In genomic region chr4:148040933-148041610, GRCm38 (mm10) we compare ENCODE assay signal across 8 mouse cellular contexts. TPM values are rescaled to one million over a fixed set of nuclear protein-coding genes. Genes with fewer than 3 reads are reported as not detected.
DNase-seq lines count a peak whose midpoint lies in the region; ATAC-seq and TF ChIP-seq lines count a peak whose summit lies in the region.

No protein-coding gene starts in this region.

- no peaks in the 10 kb centered on the region; the same call in 1 of the 2 replicates for H3K79me2 ChIP-seq in liver, adult 2 months (ENCODE audit: control insufficient read depth, insufficient read depth, low read length)
- peaks cover 45% of the 10 kb centered on the region for H3K79me2 ChIP-seq in myocyte (ENCODE audit: control insufficient read depth, insufficient read depth)

- peak overlapping the region; percentile 89 for H3K4me2 ChIP-seq in hindbrain, embryonic 15.5 days
- peak overlapping the region; percentile 94 for H3K4me2 ChIP-seq in myocyte (ENCODE audit: low read depth)

- H3K4me1 ChIP-seq in hindbrain, embryonic 15.5 days (replicated peaks) = peaks cover 46% of the 10 kb centered on the region
- H3K4me1 ChIP-seq in liver, adult 2 months (ENCODE audit: control insufficient read depth, insufficient read depth, low read length) = peaks cover 19% of the 10 kb centered on the region

- peak overlapping the region; percentile 71 for H3ac ChIP-seq in myocyte (ENCODE audit: control insufficient read depth, insufficient read length)

- peak; percentile 7; the same call in 1 of the 2 replicates for ATAC-seq in hindbrain, embryonic 15.5 days (ENCODE audit: low FRiP score, low read depth)

- under 1% methylated on average over 19 of the region's 19 CpGs for WGBS in hindbrain, embryonic 15.5 days
- WGBS in liver, adult 2 months = 53% methylated on average over 19 of the region's 19 CpGs

- peak overlapping the region; percentile 53 for H3K9ac ChIP-seq in hindbrain, embryonic 15.5 days
- peak overlapping the region; percentile 41 for H3K9ac ChIP-seq in liver, adult 2 months (ENCODE audit: low read depth, low read length)

- H3K9me3 ChIP-seq in hindbrain, embryonic 15.5 days = no peaks in the 10 kb centered on the region

- peak overlapping the region; percentile 98 for H3K27ac ChIP-seq in gastrocnemius, adult 2 months
- peak overlapping the region; percentile 90 for H3K27ac ChIP-seq in hindbrain, embryonic 15.5 days (replicated peaks)
- H3K27ac ChIP-seq in liver, adult 2 months (replicated peaks; ENCODE audit: insufficient read depth, low read depth, low read length) = peak overlapping the region; percentile 59

- H3K4me3 ChIP-seq in gastrocnemius, adult 2 months = peak overlapping the region; percentile 94
- peak overlapping the region; percentile 42 for H3K4me3 ChIP-seq in hindbrain, embryonic 15.5 days
- peak overlapping the region; percentile 57 for H3K4me3 ChIP-seq in liver, adult 2 months (ENCODE audit: insufficient read depth, low read depth, low read length)
- peak overlapping the region; percentile 88 for H3K4me3 ChIP-seq in myocyte

- peak; percentile 67 for DNase-seq in ovary, adult 18-20 months (ENCODE audit: low spot score)
- no peak for DNase-seq in ovary, postnatal 14 days (ENCODE audit: low spot score)
- peak; percentile 84 for DNase-seq in cerebellum, adult 9-11 months
- peak; percentile 85 for DNase-seq in gastrocnemius, adult 2 months
- DNase-seq in liver, adult 2 months (ENCODE audit: extremely low read depth, low read depth, low spot score) = peak; percentile 20
- DNase-seq in thymus, postnatal 10 days (ENCODE audit: low spot score in 2 of 2) = peak; percentile 12 to 28

- intact Hi-C loops in gastrocnemius, adult 2 months (cut with DNase I) = loop anchor here (5.0 kb wide), 1 partner anchor 46 kb away; the partner anchor contains the start of gene Agtrap

- no peak for TF ChIP-seq POLR2A in liver, adult 2 months (IDR thresholded peaks at IDR 0.05; ENCODE audit: extremely low read depth, insufficient read depth, low read length)
- no peak for TF ChIP-seq POLR2A in myocyte (IDR thresholded peaks at IDR 0.05; ENCODE audit: insufficient read length, low read depth)

- H3K27me3 ChIP-seq in hindbrain, embryonic 15.5 days = no peaks in the 10 kb centered on the region
- no peaks in the 10 kb centered on the region for H3K27me3 ChIP-seq in liver, adult 2 months (ENCODE audit: control insufficient read depth, insufficient read depth, low read length)
- no peaks in the 10 kb centered on the region for H3K27me3 ChIP-seq in myocyte (ENCODE audit: control insufficient read depth, insufficient read depth, insufficient read length)

- H3K36me3 ChIP-seq in hindbrain, embryonic 15.5 days = 0 out of 2 replicates have a peak, but pooled peaks cover 3% of the 10 kb centered on the region
- peaks cover 5% of the 10 kb centered on the region; the same call in 1 of the 2 replicates for H3K36me3 ChIP-seq in liver, adult 2 months (ENCODE audit: control insufficient read depth, insufficient read depth, low read length)
- H3K36me3 ChIP-seq in myocyte (ENCODE audit: control insufficient read depth, insufficient read depth) = peaks cover 22% of the 10 kb centered on the region

- TF ChIP-seq CTCF in gastrocnemius, adult 2 months (IDR thresholded peaks at IDR 0.05) = no peak
- no peak for TF ChIP-seq CTCF in liver, adult 2 months (IDR thresholded peaks at IDR 0.05; ENCODE audit: low read depth, low read length)

TF ChIP-seq in myocyte, 11 proteins besides CTCF, POLR2A, EP300 and RAD21:
- TF ChIP-seq POLR2AphosphoS2 (IDR thresholded peaks at IDR 0.05; ENCODE audit: insufficient read length, low read depth) (peak; percentile 6), MYOG (IDR thresholded peaks at IDR 0.05; ENCODE audit: control insufficient read depth in 1 of 3, insufficient read depth in 1 of 3, insufficient read length in 2 of 3, low read depth in 2 of 3) (no peak)

RNA-seq across cellular contexts. Expression of gene Mthfr, which starts 2.2 kb away (rescaled TPM):
- 10 to 100 TPM in 1 of 2 experiments, 1 to 10 TPM in 1; 6.9 to 14.2 TPM for total RNA-seq in gastrocnemius, adult 2 months (2021)
- 18.0 and 22.1 TPM in 2 replicates for polyA plus RNA-seq in hindbrain, embryonic 15.5 days (2015; fragmentation: Nextera tagmentation; extraction: Ambion mirVana)
- total RNA-seq in liver, adult 2 months (2014; rRNA removed) = 4.1 and 6.2 TPM in 2 replicates
- polyA plus RNA-seq in liver, adult 2 months (2012; rRNA removed) = 11.8 and 12.9 TPM in 2 replicates
- 31.8 TPM for polyA plus RNA-seq in myocyte (2012; fragmentation: generic; extraction: Trizol)

RNA-seq across cellular contexts. Expression of gene Clcn6, which starts 2.5 kb away (rescaled TPM):
- 1 to 10 TPM; 4.7 to 5.0 TPM for total RNA-seq in gastrocnemius, adult 2 months (2021)
- polyA plus RNA-seq in hindbrain, embryonic 15.5 days (2015; fragmentation: Nextera tagmentation; extraction: Ambion mirVana) = 31.3 and 32.8 TPM in 2 replicates
- total RNA-seq in liver, adult 2 months (2014; rRNA removed) = 1.8 and 2.8 TPM in 2 replicates
- 2.0 and 5.3 TPM in 2 replicates for polyA plus RNA-seq in liver, adult 2 months (2012; rRNA removed)
- 19.6 TPM for polyA plus RNA-seq in myocyte (2012; fragmentation: generic; extraction: Trizol)

RNA-seq across cellular contexts. Expression of gene Nppa, which starts 40.5 kb away (rescaled TPM):
- not detected for total RNA-seq in gastrocnemius, adult 2 months (2021)
- 1.6 and 1.7 TPM in 2 replicates for polyA plus RNA-seq in hindbrain, embryonic 15.5 days (2015; fragmentation: Nextera tagmentation; extraction: Ambion mirVana)
- total RNA-seq in liver, adult 2 months (2014; rRNA removed) = not detected in 2 replicates
- polyA plus RNA-seq in liver, adult 2 months (2012; rRNA removed) = not detected in 2 replicates
- not detected for polyA plus RNA-seq in myocyte (2012; fragmentation: generic; extraction: Trizol)

RNA-seq across cellular contexts. Expression of gene Agtrap, which starts 46.8 kb away (rescaled TPM):
- 10 to 100 TPM in 1 of 2 experiments, 1 to 10 TPM in 1; 9.8 to 12.6 TPM for total RNA-seq in gastrocnemius, adult 2 months (2021)
- 6.0 and 6.8 TPM in 2 replicates for polyA plus RNA-seq in hindbrain, embryonic 15.5 days (2015; fragmentation: Nextera tagmentation; extraction: Ambion mirVana)
- total RNA-seq in liver, adult 2 months (2014; rRNA removed) = 2.1 and 2.4 TPM in 2 replicates
- polyA plus RNA-seq in liver, adult 2 months (2012; rRNA removed) = 3.7 TPM in 2 replicates
- polyA plus RNA-seq in myocyte (2012; fragmentation: generic; extraction: Trizol) = 10.9 TPM

RNA-seq across cellular contexts. Expression of gene Nppb, which starts 55.5 kb away (rescaled TPM):
- not detected for total RNA-seq in gastrocnemius, adult 2 months (2021)
- 0.19 and 0.35 TPM in 2 replicates for polyA plus RNA-seq in hindbrain, embryonic 15.5 days (2015; fragmentation: Nextera tagmentation; extraction: Ambion mirVana)
- not detected in 2 replicates for total RNA-seq in liver, adult 2 months (2014; rRNA removed)
- not detected in 2 replicates for polyA plus RNA-seq in liver, adult 2 months (2012; rRNA removed)
- polyA plus RNA-seq in myocyte (2012; fragmentation: generic; extraction: Trizol) = 0.26 TPM

Comparison
In these comparisons a context has a peak if more than half of its experiments do, and no peak if none do; other contexts are left out.
1. H3K4me3 ChIP-seq: peak in every context shown above with its lines; median percentile 94 in gastrocnemius, adult 2 months; 88 in myocyte; 57 in liver, adult 2 months; 42 in hindbrain, embryonic 15.5 days.